Mouse (Mus musculus): Measurements from ENCODE around the gene Tjp1. TPM values are rescaled to one million over a fixed set of nuclear protein-coding genes. Genes with fewer than 3 reads are reported as not detected.
A peak's percentile ranks its signal among the peaks of the same experiment; 100 is the strongest.

Gene Tjp1
- total RNA-seq (2021) = 100 to 1,000 TPM; 112 to 129 TPM

DNA sequence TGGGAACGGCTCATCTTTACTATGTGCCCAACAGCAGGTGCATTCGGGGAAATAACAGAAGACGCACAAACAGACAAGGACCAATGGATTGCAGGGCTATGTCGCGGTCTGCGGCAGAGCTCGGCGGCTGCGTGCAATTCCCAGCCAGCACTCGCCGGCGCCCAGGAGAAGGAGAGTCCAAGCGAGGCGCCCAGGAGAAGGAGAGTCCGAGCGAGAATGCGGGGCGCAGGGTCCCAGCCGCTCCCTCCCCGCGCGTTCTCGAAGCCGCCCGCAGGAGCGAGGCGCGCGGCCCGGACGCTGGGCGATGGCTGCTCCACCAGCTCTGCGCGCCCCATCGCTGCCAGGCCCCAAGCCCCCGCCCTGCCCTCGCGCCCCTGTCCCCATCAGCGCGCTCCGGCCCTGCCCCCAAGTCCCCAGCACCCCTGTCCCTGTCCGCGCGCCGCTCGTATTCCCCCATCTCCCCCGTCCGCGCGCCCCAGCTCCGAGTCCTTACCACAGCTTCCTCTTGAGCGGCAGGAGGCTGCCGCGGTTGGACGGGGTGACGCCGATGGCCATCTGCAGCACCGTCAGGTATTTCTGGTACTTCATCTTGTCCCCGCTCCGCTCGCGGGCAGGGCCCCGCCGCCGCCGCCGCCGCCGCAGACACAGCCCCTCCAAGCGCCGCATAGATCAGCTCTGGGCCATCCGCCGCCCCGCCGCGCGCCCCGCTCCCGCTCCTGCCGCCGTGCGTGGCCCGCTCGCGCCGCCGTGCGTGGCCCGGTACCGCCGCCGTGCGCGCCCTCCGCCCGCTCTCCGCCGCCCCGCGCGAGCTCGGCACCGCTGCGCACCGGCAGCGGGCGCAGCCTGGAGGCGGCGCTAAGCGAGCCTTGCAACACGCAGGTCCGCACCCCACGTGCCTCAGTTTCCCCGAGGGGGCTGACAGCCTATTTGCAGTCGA, at the start of gene Tjp1:
Tjp1 (minus strand) TSS at position 711 of the 937 bp plus-strand sequence.
- DNase-seq (ENCODE audit: extremely low spot score in 1 of 2, low spot score in 2 of 2) = peak; percentile 36 to 77
- intact Hi-C loops (cut with DNase I) = loop anchor here (5.0 kb wide), 3 partner anchors 50 to 95 kb away; no protein-coding TSS in a partner anchor

DNA sequence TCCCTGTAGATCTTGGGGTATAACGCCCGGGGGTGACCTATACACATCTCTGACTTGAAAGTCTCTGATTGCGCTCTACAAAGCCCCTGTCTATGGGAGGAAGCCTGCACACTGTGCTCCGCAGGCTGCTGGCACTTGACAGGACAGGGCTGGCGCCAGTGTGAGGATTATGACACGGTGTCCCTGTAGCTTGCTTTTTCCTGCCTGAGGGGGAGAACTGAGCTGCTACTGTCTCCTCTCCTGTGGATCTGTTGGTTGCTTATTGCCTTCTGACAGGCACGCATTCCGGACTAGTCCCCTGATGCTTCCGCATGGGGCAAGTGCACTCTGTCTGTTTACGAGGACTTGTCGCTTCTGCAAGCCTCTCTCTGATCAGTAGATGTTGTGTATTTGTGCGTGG, 49.5 kb upstream of the Tjp1 start:
- DNase-seq (ENCODE audit: extremely low spot score in 1 of 2, low spot score in 2 of 2) = peak; percentile 27 to 84
- intact Hi-C loops (cut with DNase I) = loop anchor here (5.0 kb wide), 1 partner anchor 50 kb away; the partner anchor contains the start of gene Tjp1

DNA sequence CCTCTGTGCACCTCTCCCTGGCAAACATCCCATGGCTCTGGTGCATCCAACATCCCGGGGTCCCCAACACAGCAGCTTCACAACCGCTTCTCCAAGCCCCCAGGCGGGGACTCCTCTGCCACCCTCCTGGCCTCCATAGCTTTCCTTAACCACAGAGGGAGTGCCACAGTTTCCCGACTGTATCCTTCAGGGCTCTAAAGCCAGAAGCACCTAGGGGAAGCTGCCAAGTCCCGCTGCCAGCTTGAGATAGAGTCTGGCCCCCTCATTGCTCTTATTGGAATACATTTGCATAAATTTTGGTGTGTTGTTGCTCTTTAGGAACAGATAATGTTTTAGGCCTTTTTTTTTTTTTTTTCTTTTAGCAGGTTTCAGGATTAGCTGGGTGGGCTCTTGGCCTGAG, 45.1 kb upstream of the Tjp1 start:
- intact Hi-C loops (cut with DNase I) = no loop called here
- peak in 1 of 2 experiments; percentile 25 for DNase-seq (ENCODE audit: extremely low spot score in 1 of 2, low spot score in 2 of 2)

DNA sequence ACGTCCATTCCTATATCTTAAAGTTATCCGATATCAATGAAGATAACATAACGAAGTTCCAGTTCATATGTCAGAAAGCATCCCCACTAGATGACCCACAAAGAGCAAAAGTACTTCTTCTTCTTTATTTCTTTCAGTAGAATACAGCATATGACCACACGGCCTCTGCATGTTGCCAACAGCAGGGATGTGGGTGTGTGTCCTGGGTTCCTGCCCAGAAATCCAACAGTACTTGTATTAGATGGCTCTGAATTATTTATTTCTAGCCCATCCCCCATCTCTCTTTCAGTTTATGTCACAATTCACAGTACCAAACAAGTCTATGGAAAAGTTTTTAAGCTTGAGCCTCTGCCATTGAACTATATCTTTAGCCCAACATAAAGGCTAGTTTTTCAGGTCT, 43.1 kb upstream of the Tjp1 start:
- intact Hi-C loops (cut with DNase I) = no loop called here
- DNase-seq (ENCODE audit: extremely low spot score in 1 of 2, low spot score in 2 of 2) = no peak

DNA sequence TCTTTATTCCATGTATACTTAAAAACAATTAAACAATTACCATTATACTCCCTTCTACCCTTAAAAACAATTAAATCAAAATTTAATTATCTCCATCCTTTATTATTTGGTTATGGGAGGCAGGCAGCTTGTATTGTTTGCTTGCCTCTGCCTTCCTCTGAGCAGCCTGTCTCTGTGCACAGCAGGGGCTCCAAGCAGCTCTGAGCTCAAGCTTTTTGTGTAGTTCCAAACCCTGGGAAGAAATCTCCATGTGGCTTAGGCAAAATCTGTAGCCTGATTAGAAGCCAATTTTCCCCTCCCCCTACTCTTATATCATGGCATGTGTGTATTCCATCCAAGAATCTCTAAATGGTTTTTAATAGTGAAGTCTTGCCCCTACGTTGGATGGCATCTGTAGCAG, 28.4 kb upstream of the Tjp1 start:
- DNase-seq (ENCODE audit: extremely low spot score in 1 of 2, low spot score in 2 of 2) = no peak
- intact Hi-C loops (cut with DNase I) = no loop called here

DNA sequence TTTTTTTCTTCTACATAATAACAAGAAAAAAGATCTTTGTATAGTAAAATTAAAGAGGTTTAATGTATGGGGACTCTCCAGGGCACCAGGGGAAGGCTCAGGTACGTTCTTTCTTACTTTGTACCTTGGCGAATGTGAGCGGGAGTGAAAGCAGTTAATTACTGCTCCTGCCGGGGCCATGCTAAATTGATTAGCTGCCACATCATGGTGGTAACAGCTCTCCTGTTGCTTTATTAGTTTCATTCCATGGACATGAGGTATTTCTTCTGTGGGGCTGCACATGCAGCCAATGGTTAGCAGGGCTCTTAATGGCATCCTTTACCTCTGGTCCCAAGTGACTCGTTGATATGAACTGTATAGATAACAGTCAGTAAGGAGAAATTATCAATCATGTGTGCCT, 18.2 kb upstream of the Tjp1 start:
- intact Hi-C loops (cut with DNase I) = no loop called here
- no peak for DNase-seq (ENCODE audit: extremely low spot score in 1 of 2, low spot score in 2 of 2)

DNA sequence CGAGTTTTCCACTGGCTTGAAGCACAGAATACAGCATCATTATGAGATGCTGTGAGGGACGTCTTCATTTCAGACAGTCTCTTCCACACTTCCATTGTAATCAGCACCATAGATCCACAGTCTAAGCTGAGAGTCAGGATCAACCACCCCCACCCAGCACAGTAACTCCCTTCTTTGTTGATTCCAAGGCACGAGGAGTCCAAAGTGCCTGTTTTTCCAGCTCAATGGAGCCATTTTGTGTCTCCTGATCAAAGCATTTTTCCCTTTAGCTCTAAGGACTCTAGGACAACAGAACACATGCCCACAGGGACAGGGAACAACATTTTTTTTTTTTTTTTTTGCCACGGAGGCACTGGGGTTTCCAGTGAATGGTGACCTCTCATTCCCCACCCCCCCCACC, 5.1 kb upstream of the Tjp1 start:
- intact Hi-C loops (cut with DNase I) = no loop called here
- no peak for DNase-seq (ENCODE audit: extremely low spot score in 1 of 2, low spot score in 2 of 2)

DNA sequence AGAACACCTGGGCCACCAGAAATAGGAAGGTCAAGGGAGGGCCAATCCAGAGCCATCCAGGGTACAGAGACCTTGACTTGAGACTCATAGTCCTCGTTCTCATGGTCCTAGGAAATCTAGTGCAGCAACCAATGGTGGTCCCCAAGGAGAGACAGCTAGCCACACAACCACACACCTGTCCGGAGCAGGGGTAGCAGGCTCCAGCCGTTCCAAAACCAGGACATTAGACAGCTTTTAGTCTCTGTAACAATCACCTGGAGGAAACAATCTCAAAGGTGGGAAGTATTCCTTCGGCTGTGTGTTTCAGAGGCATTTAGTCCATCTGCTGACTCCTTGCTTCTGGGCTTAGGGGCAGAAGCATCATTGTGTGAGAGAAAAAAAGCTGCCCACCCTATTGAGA, 4.5 kb downstream of the Tjp1 start:
- DNase-seq (ENCODE audit: extremely low spot score in 1 of 2, low spot score in 2 of 2) = no peak
- intact Hi-C loops (cut with DNase I) = no loop called here

DNA sequence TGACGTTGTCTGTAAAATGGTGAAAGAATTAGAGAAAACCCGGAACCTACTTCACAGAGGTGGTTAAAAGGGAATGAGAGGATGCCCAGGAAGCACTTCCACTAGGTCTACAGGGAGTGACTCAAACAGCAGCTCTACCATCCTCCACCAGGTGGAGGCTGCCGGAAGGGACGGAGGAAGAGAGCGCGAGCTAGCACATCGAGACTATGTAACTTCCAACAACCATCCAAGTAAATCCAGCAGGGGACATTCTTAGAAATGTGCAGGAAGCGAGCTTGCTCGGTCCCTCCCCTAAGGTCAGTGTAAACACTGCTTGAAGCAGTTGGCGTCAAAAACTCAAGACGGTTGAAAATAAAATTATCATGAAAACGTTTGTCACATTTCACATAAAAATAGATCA, 5.1 kb downstream of the Tjp1 start:
- peak in 1 of 2 experiments; percentile 47 for DNase-seq (ENCODE audit: extremely low spot score in 1 of 2, low spot score in 2 of 2)
- intact Hi-C loops (cut with DNase I) = no loop called here

DNA sequence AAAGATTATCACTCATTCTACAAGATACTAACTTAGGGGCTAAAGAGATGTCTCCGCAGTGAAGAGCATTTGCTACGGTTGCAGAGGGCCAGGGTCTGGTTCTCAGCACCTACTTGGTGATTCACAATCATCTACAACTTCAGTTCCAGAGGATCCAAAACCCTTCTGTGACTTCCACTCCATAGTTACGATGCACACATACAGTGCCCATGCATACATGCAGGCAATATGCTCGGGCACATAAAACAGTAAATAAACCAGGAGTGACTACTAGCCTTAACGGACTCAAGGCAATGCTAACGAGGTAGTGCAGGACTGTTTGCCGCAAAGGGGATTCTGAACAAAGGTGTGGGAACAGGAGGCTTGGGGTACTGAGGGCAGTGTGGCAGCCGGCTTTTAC, 7.0 kb downstream of the Tjp1 start:
- no peak for DNase-seq (ENCODE audit: extremely low spot score in 1 of 2, low spot score in 2 of 2)
- intact Hi-C loops (cut with DNase I) = no loop called here

DNA sequence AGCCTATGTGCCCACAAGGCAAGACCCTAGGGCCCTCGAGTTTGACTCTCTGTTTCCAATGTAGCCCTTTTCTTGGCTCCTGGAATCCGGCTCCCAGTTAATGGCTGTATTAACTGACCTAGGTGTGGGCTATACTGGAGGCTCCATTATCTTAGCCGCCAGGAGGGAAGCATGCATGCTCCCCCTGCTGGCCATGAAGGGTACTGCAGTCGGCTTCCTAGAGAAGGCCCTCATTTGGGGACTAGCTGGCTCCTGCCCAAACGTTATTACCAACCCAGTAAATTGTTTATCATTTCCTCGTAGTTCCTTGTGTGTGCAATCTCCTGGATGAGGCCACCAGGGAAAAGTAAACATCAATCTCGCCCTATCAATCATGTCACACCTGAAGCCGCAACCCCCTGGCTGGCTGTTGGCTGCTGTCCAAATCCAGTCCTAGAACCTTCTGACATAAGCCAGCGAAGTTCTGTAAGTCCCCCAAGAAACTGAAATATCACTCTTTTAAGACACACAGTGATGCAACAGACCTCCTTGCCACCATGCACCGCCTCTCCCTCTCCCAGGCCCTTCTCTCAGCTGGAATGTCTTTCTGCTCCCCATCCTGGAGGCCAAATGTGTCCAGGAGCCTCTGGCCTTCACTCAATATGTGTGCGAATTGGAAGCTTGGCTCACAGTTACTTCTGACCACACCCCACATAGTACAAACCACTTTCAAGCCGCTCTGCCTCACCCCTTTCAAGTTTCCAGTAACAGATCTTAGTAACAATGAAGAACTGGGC, 7.6 kb downstream of the Tjp1 start:
- peak in 1 of 2 experiments; percentile 76 for DNase-seq (ENCODE audit: extremely low spot score in 1 of 2, low spot score in 2 of 2)
- intact Hi-C loops (cut with DNase I) = loop anchor here (5.0 kb wide), 1 partner anchor 203 kb away; no protein-coding TSS in a partner anchor

DNA sequence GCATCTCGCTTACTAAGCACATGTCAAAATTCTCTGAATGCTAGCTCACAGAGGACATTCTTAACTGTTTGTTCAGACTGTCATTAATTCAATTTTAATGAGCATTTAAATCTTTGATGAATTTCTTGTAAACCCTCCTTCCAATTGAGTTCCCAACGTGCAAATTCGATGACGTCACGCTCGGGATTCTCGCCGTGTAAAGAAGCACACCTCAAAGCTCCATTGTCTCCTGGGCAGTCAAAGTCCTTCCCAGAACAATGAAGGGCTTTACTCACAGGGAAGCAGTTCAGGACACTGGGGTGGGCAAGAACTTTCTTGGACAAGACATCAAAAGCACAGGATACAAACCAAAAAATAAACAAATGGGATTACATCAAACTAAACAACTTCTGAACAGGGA, 10.7 kb downstream of the Tjp1 start:
- intact Hi-C loops (cut with DNase I) = loop anchor here (5.0 kb wide), 1 partner anchor 200 kb away; no protein-coding TSS in a partner anchor
- DNase-seq (ENCODE audit: extremely low spot score in 1 of 2, low spot score in 2 of 2) = peak in 1 of 2 experiments; percentile 76

DNA sequence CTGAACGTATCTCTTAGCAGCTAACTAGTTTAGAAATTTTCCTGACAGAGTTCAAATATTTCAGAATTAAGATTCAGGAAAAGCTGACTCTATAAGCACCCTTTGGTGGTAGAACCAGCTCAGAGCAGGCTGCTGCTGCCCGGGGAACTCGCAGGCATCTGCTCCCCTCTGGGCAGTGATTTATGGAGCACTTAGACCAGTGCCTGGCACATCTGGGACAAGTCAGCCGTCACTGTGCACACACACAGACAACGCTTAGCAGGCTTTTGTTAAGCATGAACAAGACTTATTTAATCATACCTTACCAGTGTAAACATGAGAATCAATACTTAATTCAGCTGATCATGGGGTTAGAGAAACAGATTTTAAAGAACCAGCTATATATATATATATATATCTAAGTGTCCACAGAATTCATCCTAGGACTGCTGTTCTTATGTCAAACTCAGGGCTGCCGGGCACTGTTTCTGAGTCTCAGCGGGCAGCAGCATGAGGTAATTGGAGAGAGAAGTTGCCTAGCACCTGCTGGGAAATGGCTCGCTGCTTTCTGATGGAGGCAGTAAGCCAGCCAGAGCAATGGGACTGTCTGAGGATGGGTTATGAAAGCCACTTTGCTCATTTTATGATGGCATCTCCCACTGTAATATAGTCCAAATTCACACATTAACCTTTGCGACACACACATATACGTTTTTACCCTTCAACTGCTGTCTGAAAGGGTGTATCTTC, 14.0 kb downstream of the Tjp1 start:
- intact Hi-C loops (cut with DNase I) = no loop called here
- no peak for DNase-seq (ENCODE audit: extremely low spot score in 1 of 2, low spot score in 2 of 2)

DNA sequence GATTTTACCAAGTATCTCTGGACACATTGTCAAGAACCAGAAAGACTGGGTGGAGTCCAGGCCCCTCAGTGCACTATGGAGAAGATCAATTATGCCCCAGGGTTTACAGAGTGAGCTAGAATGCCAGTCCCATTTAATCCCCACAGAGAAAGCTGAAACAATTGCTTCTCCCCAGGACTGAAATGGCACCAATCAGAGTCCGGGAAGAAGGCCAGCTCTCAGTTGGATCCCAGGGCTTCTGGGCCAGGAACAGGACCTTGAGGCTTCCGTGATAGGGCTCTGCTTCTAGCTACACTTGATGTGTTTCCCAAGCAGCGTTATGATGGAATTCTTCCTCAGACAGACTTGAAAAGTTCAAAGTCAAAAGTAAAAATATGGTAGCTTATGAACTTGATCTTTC, 18.2 kb downstream of the Tjp1 start:
- DNase-seq (ENCODE audit: extremely low spot score in 1 of 2, low spot score in 2 of 2) = peak in 1 of 2 experiments; percentile 85
- intact Hi-C loops (cut with DNase I) = no loop called here

DNA sequence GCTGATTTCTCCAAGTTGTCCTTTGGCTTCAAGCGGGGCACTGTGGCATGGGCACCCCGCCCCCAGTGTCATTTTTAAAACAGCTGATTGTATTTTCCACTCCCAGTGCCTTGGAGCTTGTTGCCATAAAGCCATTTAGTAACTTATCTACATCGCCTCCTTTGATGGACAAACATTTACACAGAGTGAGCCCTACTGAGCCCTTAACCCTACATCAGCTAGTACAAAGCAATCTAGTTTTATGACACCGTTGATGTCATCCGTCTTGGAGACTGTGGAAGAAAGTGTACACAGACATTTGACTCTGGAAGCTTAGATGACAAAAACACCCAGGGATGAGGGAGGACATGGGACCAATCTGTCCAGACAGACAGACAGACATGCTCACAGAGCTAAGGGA, 20.2 kb downstream of the Tjp1 start:
- intact Hi-C loops (cut with DNase I) = no loop called here
- DNase-seq (ENCODE audit: extremely low spot score in 1 of 2, low spot score in 2 of 2) = no peak

DNA sequence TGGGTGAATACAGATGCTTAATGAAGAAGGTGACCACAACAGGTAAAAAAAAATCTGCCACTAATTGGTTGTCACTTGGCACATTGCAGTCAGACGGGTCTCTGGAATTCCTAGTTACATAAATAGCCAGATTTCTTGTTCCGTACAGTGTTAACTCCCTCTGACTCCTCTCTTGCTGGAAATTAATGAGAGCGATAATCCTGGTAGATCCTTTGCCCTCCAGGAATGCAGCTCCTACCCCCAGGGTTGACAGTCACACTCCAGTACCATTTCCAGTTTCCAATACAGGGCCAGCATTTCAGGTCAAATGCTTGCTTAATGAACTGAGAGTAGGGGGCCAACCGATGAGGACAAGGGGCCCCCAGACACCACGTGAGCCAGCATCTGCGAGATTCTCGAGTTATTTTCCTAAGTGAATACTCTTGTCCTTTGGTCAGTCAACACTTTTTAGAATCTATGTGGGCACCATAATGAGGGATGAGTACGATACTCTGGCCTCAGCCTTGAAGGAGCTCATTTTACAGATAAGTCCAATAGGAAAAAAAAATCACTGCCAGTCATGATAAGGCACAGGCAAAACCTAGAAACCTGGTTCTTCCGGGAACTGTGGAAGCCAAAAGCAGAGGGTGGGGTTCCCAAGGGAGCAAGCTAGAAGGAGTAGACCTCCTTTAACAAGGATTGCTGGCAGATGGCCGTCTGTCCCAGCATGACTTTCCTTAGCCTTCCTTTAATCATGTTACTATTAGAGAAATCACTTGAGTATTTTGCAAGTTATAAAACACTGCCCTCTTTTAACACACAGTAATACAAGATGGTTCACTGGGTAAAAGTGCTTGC, 24.9 kb downstream of the Tjp1 start:
- DNase-seq (ENCODE audit: extremely low spot score in 1 of 2, low spot score in 2 of 2) = no peak
- intact Hi-C loops (cut with DNase I) = no loop called here

DNA sequence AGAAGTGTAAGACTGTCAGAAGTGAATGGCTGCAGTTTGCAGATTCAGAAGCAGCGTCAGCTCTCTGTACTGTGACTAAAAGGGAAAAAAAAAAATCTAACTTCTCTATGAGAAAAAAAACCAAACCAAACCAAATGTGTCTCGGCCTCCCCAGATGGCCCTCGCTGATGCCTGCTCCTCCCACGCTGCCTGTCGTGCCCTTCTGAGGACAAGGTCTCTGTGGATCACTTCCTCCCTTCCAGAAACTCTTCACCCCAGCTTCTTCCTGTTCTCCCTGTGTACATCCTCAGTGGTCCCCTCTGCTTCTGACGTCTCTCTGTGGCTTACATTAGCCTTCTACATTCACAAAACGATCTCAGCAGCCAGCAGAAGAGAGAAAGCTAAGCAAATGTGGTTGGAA, 26.8 kb downstream of the Tjp1 start:
- intact Hi-C loops (cut with DNase I) = no loop called here
- peak in 1 of 2 experiments; percentile 53 for DNase-seq (ENCODE audit: extremely low spot score in 1 of 2, low spot score in 2 of 2)

All from left cerebral cortex, postnatal 10 days (tissue).